Mouse (Mus musculus) liver (tissue): ENCODE measurements around the gene Mab21l2.
A peak's percentile ranks its signal among the peaks of the same experiment; 100 is the strongest.

Experiments
- DNase-seq: peaks from one replicate; pipeline ENCODE4 v3.0.0-alpha.2; 2020; ENCODE audit warnings: mixed read lengths

Mab21l2 gene

DNA sequence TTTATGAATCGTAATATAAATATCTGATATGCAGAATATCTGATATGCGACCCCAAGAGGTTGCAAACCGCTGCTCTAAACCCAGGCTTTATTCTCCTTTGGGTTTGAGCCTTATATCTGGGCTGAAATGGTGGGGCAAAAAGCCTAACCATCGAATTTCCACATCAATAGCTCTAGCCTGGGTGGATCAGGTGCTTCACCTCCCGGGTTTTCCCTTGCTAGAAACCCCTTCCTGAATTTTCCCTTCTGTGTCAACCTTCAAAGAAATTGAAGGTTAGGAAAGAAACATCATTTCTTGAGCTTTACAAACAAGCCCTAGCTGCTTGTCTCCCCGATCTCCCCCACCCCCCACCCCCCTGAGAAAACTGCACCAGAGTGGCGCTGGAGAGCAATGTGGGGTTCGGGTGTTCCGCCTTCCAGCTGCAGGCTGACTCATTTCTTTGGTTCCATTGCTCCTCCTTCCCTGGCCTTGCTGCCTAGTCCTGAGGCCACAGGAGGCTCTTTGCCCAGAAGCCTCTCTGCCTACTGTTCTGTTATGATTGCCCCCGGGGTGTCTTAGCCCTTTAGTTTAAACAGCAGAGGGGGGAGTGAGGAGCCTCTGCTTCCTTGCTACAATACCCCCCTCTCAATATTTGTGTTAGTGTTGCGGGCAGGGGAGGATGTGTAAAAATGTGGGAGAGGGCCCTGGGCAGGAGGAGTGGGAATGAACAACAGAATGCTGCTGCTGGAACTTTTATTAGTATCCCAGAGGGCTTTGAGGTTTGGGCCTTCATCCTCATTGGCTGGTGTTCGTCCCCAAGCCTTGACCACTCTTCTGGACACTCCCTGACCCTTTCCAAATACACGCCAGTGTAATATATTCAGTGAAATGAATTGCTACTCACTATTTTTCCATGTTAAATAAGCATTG is 9.5 kb downstream of the Mab21l2 start:
- peak; percentile 9 for DNase-seq

DNA sequence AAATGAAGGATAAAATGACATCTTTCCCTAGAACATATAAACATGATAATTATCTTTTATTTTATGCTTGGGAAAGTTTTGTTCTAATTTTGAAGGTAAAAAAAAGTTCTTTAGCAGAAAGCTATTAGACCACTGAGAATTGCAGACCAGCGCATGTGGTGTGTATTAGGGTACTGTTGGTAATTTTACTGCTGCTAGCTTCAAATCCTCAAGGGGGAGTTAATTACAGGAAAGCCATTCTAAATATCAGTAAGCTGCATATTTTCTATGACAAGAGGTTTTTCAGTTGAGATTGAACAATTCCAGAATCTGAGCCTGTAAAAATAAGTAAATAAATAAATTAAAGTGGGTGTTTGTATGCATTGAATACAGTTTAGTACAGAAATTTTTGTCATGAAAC is 11.7 kb downstream of the Mab21l2 start:
- no peak for DNase-seq

DNA sequence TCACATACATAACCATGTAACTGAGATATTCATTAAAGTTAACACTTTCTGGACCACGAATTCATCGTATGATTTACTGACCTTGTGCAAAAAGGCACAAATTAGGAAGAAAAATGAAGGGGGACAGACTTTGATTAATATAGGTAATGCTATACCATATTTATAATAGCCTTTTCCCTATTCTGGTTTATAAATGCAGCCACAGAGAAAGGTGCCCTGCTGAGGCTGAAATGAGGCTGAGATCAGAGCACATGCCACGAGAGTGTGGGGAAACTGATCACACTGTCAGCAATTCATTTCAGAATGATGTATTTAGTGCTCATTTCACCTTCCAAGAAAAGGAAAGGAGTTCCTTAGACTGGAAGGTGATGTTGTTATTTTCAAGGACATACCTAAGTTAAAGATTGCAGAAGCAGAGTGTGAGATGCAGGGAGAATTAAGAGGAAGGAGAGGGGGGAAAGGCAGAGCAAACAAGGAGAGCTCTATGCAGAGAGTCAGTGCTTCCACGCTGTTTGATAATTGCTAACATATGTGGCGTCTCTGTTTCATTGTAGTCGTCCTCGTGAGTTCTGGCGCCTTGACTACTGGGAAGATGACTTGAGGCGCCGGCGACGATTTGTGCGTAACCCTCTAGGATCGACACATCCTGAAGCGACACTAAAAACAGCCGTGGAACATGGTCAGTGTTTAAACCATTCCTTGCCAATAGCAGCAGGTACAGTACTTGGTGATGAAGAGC is 16.7 kb downstream of the Mab21l2 start:
- DNase-seq: no peak

DNA sequence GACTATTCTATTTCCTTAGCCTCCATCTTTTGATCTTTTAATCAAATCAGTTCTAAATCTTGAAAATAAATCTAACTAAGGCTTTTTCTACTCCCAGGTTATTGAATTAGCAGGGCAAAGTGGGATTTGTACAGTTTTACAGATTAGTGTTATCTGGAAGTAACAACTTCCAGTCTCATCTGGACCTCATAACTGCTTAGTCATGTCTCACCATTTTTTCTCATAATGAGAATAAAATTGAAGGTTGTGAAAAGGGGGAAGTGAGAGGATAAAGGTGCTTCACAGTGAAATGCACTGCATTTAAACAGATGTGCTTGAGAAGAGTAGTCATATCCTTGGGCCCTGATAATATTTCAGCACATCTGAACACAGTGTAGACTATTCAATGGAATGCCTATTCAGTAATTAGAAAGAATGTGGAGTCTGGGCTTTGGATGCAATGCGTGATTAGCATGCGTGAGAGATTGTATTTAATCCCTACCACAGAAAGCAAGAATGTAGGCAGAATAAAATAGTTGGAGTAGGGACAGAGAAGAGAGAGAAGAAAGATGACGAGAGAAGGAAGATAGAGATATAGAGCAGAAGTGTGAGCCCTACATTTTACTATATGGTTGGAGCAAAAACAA is 25.4 kb downstream of the Mab21l2 start:
- no peak for DNase-seq

DNA sequence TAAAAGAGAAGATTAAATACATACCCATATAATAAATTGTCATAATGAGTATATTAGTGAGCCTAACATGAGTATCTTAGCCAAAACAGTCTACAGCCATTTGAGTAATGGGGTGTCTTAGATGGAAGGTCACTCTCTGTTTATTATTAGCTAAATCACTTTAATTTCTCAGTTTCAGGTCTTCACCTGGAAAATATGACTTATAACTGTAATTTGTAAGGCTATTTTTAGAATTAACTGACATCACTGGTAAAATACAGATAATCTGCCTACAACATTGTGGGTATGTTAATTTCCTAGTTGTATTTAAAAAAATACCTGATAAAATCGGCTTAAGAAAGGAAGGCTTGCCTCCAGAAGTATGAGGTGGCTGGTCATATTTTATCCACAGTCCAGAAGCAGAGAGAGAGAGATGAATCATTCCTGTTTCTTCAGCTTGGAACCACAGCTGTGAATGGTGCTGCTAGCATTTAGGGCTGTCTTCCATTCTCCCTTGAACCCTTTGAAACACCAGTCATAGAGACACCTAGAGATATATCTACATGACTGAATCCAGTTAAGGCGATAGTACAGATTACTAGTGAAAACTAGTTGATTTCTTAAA is 29.8 kb downstream of the Mab21l2 start:
- DNase-seq: no peak

DNA sequence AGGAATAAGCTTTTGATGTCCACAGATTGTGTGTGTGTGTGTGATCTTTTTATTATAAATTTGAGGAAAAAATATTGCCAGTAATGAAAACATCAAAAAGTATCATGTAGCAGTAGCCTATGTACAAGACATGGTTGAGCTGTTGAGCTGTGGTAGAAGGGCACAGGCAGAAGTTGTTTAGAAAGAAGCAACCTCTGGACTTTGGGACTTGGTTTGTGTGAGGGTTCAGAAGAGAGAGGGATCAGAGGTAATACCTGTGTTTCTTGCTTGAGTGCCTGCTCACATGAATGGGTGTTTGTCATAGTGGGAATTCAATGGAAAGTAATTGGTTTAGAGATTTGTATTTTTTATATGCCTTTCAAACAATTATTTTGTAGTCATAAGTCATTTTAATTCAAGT is 47.8 kb downstream of the Mab21l2 start:
- DNase-seq: no peak
